Mouse (Mus musculus): ENCODE measurements around the gene Mlh3.

DNA sequence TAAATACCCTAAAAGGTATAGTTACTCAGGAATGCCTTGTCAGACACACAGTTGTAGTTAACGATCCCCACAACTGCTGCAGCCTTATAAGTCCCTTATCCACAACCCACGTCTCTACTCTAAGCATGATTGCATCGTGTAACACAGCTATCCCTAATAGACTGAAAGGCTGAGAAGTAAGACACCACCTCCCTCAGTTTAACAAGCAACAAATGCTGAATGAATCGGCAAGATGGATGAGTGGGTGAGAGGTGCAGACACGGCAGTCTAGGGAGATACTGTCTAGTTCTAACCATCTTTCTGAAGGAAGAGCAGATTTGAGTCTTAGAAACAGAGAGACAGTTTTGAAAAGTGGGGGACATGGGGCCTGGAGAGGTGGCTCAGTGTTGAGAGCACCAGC lies 7.2 kb downstream of the Mlh3 start:
- TF ChIP-seq MEF2A (IDR thresholded peaks at IDR 0.05; ENCODE audit: borderline replicate concordance, low read depth, low read length) (no peak), IRF4 (IDR thresholded peaks at IDR 0.05; ENCODE audit: low read depth, low read length) (no peak), TCF12 (IDR thresholded peaks at IDR 0.05; ENCODE audit: low read depth, low read length) (no peak), POLR2A (IDR thresholded peaks at IDR 0.05; ENCODE audit: low read depth, low read length) (no peak), ZC3H11A (IDR thresholded peaks at IDR 0.05; ENCODE audit: low read depth, low read length) (no peak), RAD21 (IDR thresholded peaks at IDR 0.05; ENCODE audit: low read depth, low read length) (no peak), CTCF (conservative IDR thresholded peaks at IDR 0.05 in 1 of 2, IDR thresholded peaks at IDR 0.05 in 1 of 2; ENCODE audit: low read depth in 2 of 2, low read length in 2 of 2) (no peak)
